ENCODE assay signal across 8 mouse cellular contexts in genomic region chr16:90925461-90925860, GRCm38 (mm10). TPM values are rescaled to one million over a fixed set of nuclear protein-coding genes. Genes with fewer than 3 reads are reported as not detected.
DNase-seq lines count a peak whose midpoint lies in the region; ATAC-seq lines count a peak whose summit lies in the region.
"Had no signal": no experiment of that assay in that cellular context is flagged by ENCODE, and none has a peak within 500 bp of the region (broad histone marks: within the 10 kb centered on the region; RNA-seq: fewer than 3 reads in every experiment).

No protein-coding gene starts in this region.

- ATAC-seq in erythroid progenitor cell, adult 5-6 weeks (replicated peaks; ENCODE audit: low FRiP score, poor library complexity, severe bottlenecking) = peak; percentile 66
- peak; percentile 58 to 71; a peak in 2 of 4 replicates for ATAC-seq in hematopoietic stem cell, adult 5-6 weeks (replicated peaks in 1 of 2; ENCODE audit: insufficient read depth in 1 of 2, low FRiP score in 2 of 2, low TSS enrichment in 1 of 2, low read depth in 1 of 2, poor library complexity in 2 of 2, severe bottlenecking in 2 of 2)

- DNase-seq in Muller cell, postnatal 12 days (ENCODE audit: inconsistent ontology term) = peak; percentile 46
- peak; percentile 80 for DNase-seq in brain, adult 2 months (ENCODE audit: low read depth, low spot score)
- peak; percentile 77 for DNase-seq in layer of hippocampus, adult 11-12 months (ENCODE audit: low spot score)
- DNase-seq in lung, postnatal 14 days = peak; percentile 75
- DNase-seq in right cerebral cortex, postnatal 25 days = peak; percentile 65
- DNase-seq: liver, embryonic 13.5 days had no signal

RNA-seq across cellular contexts. Expression of gene Cfap298, which starts 9.5 kb away (rescaled TPM):
- 5.8 and 7.5 TPM in 2 replicates for total RNA-seq in erythroid progenitor cell, adult 5-6 weeks (2015; ENCODE audit: low replicate concordance)
- total RNA-seq in erythroid progenitor cell, adult 5-6 weeks (2017; ENCODE audit: low replicate concordance) = 3.6 and 8.5 TPM in 2 replicates
- 54.6 and 80.8 TPM in 2 replicates for total RNA-seq in hematopoietic stem cell, adult 5-6 weeks (2017)

Comparison
In these comparisons a context has a peak if more than half of its experiments do, and no peak if none do; other contexts are left out.
1. Peak in every context shown above with its lines: DNase-seq and ATAC-seq.